Mouse (Mus musculus) mouse embryonic stem cell (cell line): ENCODE measurements around the gene Erbb4.

Experiments used
- in situ Hi-C, 2 experiments: fragments of 300-500 bp; cut with MboI; formaldehyde crosslinking; loops; 1 replicate in 1 of 2; 3 replicates in 1 of 2; pipeline ENCODE4 v1.14.3; 2019 to 2020; ENCODE audit warnings: low sequenced_read_pairs in 2 of 2, low pct_unique_long_range_greater_than_20kb in 1 of 2, mixed read lengths in 1 of 2; ENCODE audit not compliant: unreplicated experiment in 1 of 2

Gene Erbb4

DNA sequence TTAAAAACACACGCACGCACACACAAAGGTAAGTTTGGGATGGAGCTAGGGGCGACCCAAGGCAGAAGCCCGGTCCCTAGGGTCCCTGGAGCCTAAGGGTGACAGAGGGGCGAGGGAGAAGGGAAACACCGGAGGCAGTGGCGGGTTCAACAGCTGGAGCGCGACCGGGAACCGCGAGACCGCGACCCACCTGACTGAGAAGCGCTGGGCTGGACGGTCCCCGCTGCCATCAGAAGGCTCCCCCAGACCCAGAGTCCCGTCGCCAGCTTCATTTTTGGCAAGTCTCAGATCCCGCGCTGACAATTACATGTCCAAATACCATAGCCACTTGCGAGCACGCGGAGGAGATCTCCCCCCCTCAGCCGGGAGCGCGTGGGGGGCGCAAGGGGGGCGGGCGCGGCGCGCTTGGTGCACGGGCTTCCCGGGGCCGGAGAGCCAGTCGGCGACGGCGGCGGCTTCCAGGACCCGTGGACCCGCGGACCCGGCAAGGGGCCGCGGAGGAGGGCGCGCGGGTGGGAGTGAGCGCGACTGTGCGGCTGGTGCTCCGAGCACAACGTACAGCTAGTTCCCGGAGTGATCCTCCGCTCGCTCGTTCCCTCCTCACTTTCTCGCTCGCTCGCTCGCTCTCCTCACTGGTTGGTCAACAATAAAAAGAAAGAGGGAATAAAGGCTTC, at the start of gene Erbb4:
TSS of gene Erbb4 (minus strand) at position 575 of the 674 bp plus-strand sequence.
- in situ Hi-C loops, result no loop called here

DNA sequence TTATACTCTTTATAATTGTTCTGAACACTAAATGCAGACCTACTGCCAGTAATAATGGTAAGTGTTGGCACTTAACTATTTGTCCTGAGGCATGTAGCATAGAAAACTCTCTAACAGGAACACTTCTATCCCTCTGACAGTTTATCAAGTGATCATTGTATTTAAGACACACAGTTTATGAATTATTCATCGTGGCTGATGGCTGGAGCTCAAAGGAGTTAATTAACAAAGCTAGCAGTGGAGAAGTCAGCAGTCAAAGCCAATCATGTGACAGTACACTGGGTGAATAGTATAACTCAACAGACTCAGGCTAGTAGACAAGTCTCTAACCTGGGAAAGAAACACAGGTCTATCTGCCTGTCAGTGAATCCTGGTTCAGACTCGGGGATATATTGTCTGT, 49.5 kb upstream of the Erbb4 start:
- in situ Hi-C loops, result no loop called here

DNA sequence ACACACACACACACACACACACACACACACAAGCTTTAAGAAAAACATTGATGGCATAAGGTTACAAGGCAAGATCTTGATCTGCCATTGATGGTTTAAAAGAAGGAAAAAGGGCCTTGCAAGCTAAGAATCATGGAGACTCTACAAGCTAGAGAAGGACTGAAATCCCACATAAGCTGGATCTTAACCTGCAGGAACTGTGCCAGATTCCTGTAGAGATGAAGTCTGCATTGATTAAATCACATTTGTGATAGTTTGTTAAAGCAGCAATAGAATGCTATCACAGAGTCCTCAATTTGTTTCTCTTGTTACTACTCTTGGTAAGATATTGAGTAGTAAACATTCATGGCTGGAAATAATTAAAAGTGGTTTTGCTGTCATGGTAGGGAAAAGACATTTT, 33.5 kb upstream of the Erbb4 start:
- in situ Hi-C loops, result no loop called here

DNA sequence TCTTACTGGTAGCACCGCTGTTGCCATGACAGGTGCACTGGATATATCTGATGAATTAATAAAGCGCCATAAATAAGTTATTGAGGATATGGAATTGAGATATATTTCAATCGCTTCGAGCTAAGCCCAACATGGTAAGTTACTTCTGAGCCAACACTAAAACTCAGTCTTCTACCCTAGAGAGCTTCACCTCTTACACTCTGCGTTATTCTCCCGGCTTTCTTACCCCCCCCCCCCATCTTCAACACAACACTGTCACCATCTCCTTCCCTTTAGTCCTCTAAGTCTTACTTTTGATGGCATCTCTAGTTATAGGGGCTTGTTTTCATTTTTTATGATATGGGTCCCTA, 31.6 kb upstream of the Erbb4 start:
- in situ Hi-C loops, result no loop called here

DNA sequence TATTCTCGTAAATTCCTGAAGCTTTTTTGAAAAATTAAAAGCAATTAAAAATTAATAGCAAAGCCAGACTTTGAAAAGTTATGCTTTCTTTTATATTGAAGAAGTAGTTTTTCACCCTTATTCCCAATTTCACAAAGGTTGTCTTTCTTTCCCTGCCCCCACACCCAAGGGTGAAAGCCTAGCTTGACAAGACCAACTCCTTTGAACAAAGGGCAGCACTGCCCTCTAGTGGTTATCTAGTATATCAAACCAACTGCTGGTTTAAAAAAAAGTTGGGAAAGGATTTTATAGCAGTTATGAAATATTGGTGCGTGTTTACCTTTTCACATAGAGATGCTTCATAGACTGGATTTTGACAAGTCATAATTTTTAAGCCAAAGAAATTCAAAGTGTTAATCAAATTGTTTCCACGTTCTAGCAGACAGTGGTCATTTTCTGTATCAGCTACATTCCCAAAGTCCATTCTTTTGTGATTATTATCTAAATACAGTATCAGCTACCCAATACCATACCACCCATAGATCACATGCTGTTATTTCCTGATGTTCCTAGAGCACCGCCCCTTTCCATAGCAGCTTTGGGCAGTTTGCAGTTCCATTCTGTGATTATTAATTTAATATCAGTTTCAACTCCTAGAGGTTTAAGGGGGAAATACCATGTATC, 31.1 kb upstream of the Erbb4 start:
- in situ Hi-C loops, result no loop called here

DNA sequence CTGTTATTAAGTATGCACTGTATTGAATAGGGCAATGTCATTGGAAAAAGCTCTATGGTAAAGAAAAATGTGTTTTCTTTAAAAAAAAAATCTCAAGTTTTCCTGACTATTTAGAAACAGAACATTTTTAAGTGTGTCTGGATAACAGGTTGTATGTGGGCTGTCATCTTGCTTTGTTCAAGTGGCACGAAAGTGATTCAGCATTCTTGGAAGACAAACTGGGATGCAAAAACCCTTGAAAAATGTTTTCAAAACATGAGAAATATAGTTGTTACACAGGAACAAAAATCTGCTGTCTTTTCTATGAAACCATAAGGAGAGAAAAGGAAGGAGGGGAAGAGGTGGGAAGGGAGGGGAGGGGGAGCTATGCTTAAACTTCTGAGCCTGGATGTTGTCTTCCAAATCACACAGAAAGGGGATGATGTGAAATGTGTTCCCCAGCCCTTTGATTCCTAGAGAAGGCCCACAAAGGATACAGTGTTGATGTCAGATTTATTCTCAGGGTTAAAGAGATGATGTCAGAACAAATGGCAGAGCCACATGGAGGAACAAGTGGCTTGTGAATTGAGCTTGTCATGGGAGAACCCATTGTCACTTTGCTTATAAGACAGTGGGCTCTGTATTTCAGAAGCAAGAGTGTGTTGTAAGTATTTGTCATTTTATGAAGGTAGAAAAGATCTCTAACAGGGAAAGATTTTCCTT, 16.4 kb upstream of the Erbb4 start:
- in situ Hi-C loops, result no loop called here

DNA sequence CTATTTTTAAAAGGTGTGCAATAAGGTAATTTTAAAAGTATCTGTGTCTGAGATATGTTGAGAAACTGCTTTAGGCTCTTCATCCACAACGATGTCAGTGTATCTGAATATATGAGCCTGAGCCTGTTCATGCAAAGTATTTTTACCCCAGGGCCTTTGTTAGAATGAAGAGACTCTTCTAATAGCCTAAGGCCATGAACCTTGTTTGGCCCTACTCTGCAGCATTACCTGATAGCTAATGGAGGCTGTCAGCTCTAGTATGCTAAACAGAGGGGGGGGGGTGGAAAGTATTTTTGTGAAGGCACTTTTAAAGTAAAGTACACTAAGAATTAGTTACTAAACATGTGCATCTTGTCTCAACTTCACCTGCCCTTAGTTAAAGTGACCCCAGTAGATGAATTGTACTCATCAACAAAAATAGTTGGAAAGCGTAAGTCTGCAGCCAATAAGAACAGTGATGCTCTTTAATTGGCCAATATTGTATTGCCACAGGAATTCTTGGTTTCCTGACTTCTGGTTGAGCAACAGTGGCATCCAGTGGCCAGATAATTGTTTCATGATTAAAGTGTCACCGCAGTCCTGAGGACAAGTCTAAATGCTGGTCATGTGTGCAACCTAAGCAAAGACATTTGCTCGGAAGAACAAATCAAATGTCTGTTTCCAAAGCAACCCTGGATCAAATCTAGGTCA, 10.5 kb upstream of the Erbb4 start:
- in situ Hi-C loops, result no loop called here

DNA sequence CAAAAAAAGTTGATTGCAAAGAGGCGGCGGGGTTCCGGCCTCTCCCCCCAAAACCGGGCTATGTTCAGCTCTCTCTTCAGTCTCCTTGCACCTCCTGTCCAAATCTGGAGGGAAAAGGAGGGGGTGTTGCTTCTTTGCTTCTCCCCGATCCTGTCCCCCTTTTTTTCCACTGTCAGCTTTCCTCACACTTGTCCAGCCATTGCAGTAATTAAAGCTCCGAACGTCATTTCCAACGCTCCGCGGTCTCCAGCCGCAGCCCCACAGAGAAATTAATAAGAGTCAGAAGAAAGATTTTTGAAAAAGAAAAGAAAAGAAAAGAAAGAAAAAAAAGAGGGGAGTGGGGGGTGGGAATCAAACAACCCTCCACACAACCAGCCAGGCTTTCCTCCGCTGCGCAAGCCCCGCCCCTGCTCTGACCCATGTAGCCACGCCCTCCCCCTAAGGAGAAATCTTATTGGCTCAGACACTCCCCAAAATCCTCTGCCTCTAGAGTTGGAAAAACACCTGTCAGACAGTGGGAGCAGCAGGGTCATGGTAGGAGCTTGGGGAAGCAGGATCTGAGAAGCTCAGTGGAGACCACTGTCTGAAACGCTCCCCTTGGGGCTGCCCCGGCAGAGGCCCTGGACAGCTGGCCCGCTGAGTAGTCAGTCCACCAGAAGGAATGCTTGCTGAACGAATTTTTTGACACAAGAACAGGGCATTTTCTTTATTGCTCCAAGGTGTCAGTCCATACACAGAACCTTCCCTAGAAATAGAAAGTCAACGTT, 483 bp upstream of the Erbb4 start:
- in situ Hi-C loops, result no loop called here

DNA sequence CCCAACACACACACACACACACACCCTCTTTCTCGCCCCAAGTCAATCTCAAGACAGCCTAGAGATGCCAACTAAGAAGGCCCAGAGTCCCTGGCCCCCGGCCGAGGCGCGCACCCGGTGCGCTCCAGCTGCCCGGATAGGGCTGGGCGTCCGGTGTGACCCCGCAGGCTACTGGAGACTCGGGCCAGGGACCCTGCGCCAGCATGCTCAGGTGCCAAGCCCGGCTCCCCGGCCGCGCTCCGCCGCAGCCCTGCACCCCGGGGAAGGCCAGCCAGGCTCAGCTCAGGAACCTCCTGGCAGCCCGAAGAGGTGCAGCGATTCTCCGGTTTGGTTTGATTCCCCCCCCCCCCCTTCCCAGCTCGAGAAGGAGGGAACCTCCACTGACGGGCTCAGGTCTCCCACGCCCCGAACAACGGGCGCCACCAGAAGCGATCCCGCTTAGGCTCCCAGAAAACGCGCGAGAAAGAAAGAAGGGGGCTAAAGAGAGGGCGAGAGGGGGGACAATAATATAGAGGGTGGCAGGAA, 860 bp downstream of the Erbb4 start:
- in situ Hi-C loops, result no loop called here

DNA sequence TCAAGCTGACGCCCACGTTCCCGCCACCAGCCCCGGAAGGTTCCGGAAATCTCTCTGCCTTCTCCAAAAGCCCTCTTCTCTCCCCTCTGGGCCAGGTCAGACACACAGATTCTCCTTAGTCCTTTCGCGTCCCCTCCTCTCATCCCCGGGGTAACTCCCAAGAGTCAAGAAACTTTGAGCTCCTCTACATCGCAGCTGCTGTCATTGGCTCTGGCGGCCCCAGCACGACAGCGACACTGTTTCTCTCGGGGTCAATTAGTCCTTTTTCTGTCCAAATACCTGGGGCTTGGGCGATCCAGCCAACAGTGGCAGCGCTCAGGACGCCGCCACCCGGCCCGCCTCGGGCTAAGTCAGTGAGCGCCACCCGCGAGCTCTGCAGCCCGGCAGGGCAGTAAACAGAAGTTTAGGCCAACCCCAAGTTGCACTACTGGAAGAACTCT, 1.5 kb downstream of the Erbb4 start:
- in situ Hi-C loops, result no loop called here

DNA sequence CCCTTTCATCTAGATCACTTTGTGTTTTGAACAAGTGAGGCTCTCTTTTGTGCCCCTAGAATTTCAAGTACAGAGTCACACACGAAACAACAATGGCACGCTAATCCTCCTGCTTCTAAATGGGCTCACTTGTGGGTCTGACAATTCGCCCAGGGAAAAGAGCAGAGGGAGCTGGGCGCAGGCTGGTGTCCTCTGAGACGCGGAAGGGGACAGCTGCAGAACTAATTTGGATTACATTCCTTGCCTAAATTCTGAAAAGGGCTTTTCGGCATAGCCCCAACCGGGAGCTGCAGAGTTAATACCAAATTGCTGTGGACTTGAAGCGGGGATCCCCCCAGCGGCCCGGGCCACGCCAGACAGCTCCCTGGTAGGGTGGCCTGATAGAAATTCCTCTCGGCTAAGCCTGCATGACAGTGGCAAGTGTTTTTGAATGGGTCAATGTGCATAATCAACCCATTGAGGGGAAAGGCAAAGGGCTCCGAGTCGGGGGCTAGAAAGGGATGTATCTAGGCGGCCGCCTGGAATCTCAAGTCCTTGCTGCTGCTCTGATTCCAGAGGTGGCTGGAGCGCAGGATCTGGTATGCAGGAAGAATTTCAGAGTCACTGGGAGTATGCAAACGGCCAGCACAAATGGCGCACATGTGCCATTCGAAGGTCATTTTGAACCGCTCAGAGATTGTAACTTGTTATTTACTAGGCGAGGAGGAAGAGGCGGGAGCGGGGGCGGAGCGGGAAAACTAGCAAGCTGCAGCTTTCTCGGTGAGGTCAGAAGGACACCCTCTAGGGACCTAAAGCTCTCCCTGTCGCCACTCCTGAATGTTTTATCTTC, 2.2 kb downstream of the Erbb4 start:
- in situ Hi-C loops, result no loop called here

DNA sequence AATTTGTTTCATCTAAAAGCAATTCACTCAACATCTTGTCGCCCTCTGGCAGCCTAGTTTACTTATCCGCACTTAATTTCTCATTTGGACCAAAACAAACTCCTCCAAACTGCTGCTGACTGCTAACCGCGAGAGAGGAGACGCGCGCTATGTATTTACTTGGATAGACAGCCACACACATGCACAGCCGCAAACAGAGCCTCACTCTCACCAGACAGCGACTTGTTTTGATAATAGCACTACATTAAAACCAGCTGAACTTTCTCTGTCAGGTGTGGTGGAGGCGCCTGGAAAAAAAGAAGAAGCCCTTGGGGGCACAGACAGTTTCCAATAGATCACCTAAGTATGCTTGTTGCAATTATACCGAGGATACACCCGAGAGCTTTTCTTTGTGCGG, 2.8 kb downstream of the Erbb4 start:
- in situ Hi-C loops, result no loop called here

DNA sequence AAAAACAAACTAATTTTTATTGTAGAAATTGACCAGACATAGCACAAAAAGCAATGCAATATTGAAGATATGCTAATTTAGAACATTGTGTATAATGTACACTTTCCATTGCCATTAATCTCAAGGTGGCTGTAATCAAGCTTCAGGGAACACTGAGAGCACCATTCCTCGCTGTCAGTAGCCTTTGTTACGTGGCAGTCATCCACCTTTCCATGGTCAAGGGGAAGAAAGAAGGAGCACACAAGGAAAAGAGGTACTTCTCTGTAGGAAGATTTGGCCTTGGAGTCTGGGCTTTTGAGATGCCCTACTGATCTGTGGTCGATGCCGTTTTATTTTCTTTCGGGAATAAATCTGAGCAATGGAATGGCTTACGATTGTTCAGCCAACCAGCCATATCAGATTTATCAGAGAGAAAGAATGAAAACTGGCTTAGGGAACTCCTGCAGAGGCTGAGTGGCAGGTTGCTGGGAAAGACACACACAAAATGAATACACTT, 4.6 kb downstream of the Erbb4 start:
- in situ Hi-C loops, result no loop called here

DNA sequence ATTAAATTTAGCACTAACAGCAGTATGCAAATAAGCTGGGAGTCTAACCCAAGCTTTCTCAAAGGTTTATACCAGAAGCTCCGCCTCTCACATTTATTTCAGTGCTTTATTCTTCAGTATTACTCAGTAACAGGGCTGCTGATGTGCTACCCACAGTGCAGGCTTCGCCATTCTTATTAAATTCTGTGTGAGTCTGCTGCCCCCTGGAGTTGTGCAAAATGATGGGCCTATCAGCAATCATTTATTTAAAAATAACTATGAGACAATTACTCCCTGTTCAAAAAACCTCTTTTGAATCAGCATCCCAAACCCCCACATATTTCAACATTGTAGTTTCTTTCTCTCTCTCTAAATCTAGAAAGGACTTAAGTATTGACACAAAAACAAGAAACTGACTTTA, 6.2 kb downstream of the Erbb4 start:
- in situ Hi-C loops, result no loop called here

DNA sequence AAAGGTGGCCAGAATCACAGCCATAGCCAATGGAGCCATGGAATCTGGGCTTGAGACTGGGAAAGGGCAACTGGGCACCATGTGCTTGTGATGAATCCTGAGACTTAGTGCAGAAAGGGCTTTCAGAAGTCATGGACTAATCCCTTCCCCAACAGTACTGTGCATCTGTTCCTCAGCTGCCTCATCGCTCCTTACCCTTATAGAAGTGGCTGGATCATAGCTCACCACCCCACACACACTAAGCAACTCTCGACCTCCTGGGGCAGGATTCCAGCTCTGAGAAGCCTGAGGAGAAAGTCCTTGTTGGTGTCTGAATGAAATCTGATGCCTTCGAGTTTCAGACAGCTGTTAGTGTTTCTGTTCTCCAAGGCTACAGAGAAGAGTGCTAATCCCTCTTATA, 14.8 kb downstream of the Erbb4 start:
- in situ Hi-C loops, result no loop called here

DNA sequence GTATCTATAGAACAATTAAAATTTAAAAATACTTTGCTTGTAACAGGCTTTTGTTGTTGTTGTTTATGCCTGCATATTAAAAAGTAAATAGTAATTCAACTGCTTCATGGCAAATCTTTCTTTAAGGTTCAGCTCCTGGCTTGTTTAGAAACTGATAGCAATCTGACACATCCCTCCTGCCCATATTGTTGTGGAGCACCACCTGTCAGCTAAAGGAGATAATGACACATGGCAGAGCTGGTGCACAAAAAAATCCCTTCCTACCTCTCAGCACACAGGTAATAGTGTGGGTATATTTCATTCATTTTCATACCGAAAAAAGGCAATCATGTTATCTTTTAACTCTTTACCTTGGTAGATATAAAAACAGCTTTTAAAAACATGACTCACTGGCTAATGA, 18.5 kb downstream of the Erbb4 start:
- in situ Hi-C loops, result no loop called here

DNA sequence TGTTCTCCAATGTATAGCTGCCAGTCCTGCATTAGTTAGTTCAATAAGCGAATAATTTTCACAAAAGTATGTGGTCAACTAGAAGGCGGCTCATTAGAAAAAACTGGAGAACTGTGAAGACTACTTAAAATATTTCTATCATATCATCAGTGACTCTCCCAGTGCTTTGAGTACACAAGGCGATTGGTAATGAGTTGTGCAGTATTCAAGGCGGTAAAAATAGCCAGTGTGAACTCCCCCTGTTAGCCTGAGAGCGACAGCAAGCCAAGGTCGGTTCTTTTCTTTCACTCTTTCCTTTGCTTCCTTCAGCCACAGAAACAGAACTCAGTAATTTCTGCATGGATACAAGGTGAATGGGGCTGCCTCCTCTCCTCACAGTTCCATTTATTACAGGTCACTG, 22.1 kb downstream of the Erbb4 start:
- in situ Hi-C loops, result no loop called here

DNA sequence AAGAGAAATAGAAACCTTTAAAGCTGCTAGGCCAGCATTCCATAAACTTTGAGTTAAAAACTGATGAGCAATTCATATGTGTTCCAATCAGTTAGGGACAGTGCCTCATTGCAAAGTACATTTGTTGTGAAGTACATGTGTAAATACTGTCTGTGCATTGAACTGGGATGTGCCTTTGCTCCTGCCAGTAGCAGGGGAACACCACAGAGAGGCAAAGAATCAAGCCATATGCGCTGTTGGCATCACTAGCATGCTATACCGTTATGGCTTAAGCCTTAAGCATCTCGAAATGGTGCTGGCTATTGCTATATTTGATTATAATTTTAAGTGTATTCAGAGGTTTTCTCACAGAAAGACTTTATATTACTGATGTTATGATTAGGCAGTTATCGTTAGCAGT, 58.9 kb downstream of the Erbb4 start:
- in situ Hi-C loops, result no loop called here
